Mouse (Mus musculus): ENCODE measurements around the gene Acsm2. TPM values are rescaled to one million over a fixed set of nuclear protein-coding genes. Genes with fewer than 3 reads are reported as not detected.

Acsm2 gene
- total RNA-seq, 2 experiments from 2014 or later = not detected

- DNase-seq = no peak
- no peak for TF ChIP-seq CTCF (IDR thresholded peaks at IDR 0.05)
- intact Hi-C loops (cut with DNase I) = no loop called here
- H3K4me3 ChIP-seq = no peak overlapping the region
- H3K27ac ChIP-seq = no peak overlapping the region
Measured at GRCm38 (mm10) chr7:119596536-119596935, 42.4 kb downstream of the Acsm2 start.

- TF ChIP-seq CTCF (IDR thresholded peaks at IDR 0.05) = no peak
- Histone ChIP-seq H3K4me3 (no peak overlapping the region), H3K27ac (no peak overlapping the region)
- intact Hi-C loops (cut with DNase I) = no loop called here
- no peak for DNase-seq
Measured at GRCm38 (mm10) chr7:119601195-119601953, 47.2 kb downstream of the Acsm2 start.

- Histone ChIP-seq H3K4me3 (no peak overlapping the region), H3K27ac (no peak overlapping the region)
- no peak for TF ChIP-seq CTCF (IDR thresholded peaks at IDR 0.05)
- intact Hi-C loops (cut with DNase I) = no loop called here
- DNase-seq = no peak
Measured at GRCm38 (mm10) chr7:119601954-119602317, 47.8 kb downstream of the Acsm2 start.

GRCm38 (mm10) chr7:119604903-119605483, 50.9 kb downstream of the Acsm2 start:
- Histone ChIP-seq H3K4me3 (no peak overlapping the region), H3K27ac (no peak overlapping the region)
- no peak for TF ChIP-seq CTCF (IDR thresholded peaks at IDR 0.05)
- intact Hi-C loops (cut with DNase I) = no loop called here
- no peak for DNase-seq

- intact Hi-C loops (cut with DNase I) = no loop called here
- H3K27ac ChIP-seq = no peak overlapping the region
- DNase-seq = no peak
- no peak for TF ChIP-seq CTCF (IDR thresholded peaks at IDR 0.05)
- no peak overlapping the region for H3K4me3 ChIP-seq
Measured at GRCm38 (mm10) chr7:119605926-119606663, 52.0 kb downstream of the Acsm2 start.

GRCm38 (mm10) chr7:119606664-119607076, 52.5 kb downstream of the Acsm2 start, which contains the start of gene Acsm1:
Gene Acsm1, plus strand, starts transcription at chr7:119607026.
- DNase-seq = no peak
- no peak for TF ChIP-seq CTCF (IDR thresholded peaks at IDR 0.05)
- no peak within 1 kb of the TSS for H3K27ac ChIP-seq
- no peak within 1 kb of the TSS for H3K4me3 ChIP-seq
- intact Hi-C loops (cut with DNase I) = no loop called here

GRCm38 (mm10) chr7:119607796-119608515, 53.8 kb downstream of the Acsm2 start:
- TF ChIP-seq CTCF (IDR thresholded peaks at IDR 0.05) = no peak
- intact Hi-C loops (cut with DNase I) = no loop called here
- no peak for DNase-seq
- Histone ChIP-seq H3K27ac (no peak overlapping the region), H3K4me3 (no peak overlapping the region)

- no peak for DNase-seq
- intact Hi-C loops (cut with DNase I) = no loop called here
- Histone ChIP-seq H3K27ac (no peak overlapping the region), H3K4me3 (no peak overlapping the region)
- TF ChIP-seq CTCF (IDR thresholded peaks at IDR 0.05) = no peak
Measured at GRCm38 (mm10) chr7:119616531-119616930, 62.4 kb downstream of the Acsm2 start.

- Histone ChIP-seq H3K27ac (no peak overlapping the region), H3K4me3 (no peak overlapping the region)
- intact Hi-C loops (cut with DNase I) = no loop called here
- TF ChIP-seq CTCF (IDR thresholded peaks at IDR 0.05) = no peak
- DNase-seq = no peak
Measured at GRCm38 (mm10) chr7:119617593-119617992, 63.5 kb downstream of the Acsm2 start.

- intact Hi-C loops (cut with DNase I) = no loop called here
- no peak for DNase-seq
Measured at GRCm38 (mm10) chr7:119618209-119618935, 64.2 kb downstream of the Acsm2 start.

GRCm38 (mm10) chr7:119620157-119620556, 66.0 kb downstream of the Acsm2 start:
- TF ChIP-seq CTCF (IDR thresholded peaks at IDR 0.05) = no peak
- no peak for DNase-seq
- no peak overlapping the region for H3K4me3 ChIP-seq
- H3K27ac ChIP-seq = no peak overlapping the region
- intact Hi-C loops (cut with DNase I) = no loop called here

More at GRCm38 (mm10) chr7:119618209-119618935, 64.2 kb downstream of the Acsm2 start:
- H3K4me3 ChIP-seq = no peak overlapping the region
- no peak overlapping the region for H3K27ac ChIP-seq
- no peak for TF ChIP-seq CTCF (IDR thresholded peaks at IDR 0.05)

- no peak overlapping the region for H3K27ac ChIP-seq
- no peak overlapping the region for H3K4me3 ChIP-seq
- intact Hi-C loops (cut with DNase I) = no loop called here
- DNase-seq = no peak
- no peak for TF ChIP-seq CTCF (IDR thresholded peaks at IDR 0.05)
Measured at GRCm38 (mm10) chr7:119638773-119639172, 84.6 kb downstream of the Acsm2 start.

Data from gastrocnemius, adult 2 months (tissue).